Mouse (Mus musculus) embryonic facial prominence, embryonic 10.5 days (tissue): ENCODE data around the gene 4930579F01Rik. TPM values are rescaled to one million over a fixed set of nuclear protein-coding genes. Genes with fewer than 3 reads are reported as not detected.
A peak's percentile ranks its signal among the peaks of the same experiment; 100 is the strongest.

Experiments used
- DNase-seq: peaks from one replicate; pipeline ENCODE4 v3.0.0-alpha.2; 2017; ENCODE audit warnings: low spot score
- H3K27ac ChIP-seq: fragments of 300-500 bp; sonication (generic); replicated peaks from 2 replicates; pipeline ENCODE4 v1.5.1; 2016; ENCODE audit warnings: mild to moderate bottlenecking
- H3K27me3 ChIP-seq: fragments of 300-500 bp; sonication (generic); replicated peaks from 2 replicates; pipeline ENCODE4 v1.6.1; 2016; ENCODE audit warnings: low read depth, mild to moderate bottlenecking; ENCODE audit not compliant: poor library complexity, severe bottlenecking
- H3K36me3 ChIP-seq: fragments of 300-500 bp; sonication (generic); replicated peaks from 2 replicates; pipeline ENCODE4 v1.6.1; 2016; ENCODE audit warnings: mild to moderate bottlenecking, moderate library complexity
- H3K4me1 ChIP-seq: fragments of 300-500 bp; sonication (generic); 2 replicates; pipeline ENCODE4 v1.6.1; 2016
- H3K4me3 ChIP-seq: fragments of 300-500 bp; sonication (generic); 2 replicates; pipeline ENCODE4 v1.5.1; 2016; ENCODE audit warnings: mild to moderate bottlenecking, moderate library complexity
- H3K9me3 ChIP-seq: fragments of 300-500 bp; sonication (generic); 2 replicates; pipeline ENCODE4 v1.6.1; 2016; ENCODE audit warnings: mild to moderate bottlenecking
- WGBS: fragments of 180-500 bp; shearing (Covaris S2); methylation state at CpG from one replicate; pipeline ENCODE4 v1.1.7; 2016; 5-methylcytosine and 5-hydroxymethylcytosine counted together
- polyA plus RNA-seq: library from polyadenylated mRNA; unstranded; fragments of >200 nt; fragmentation: Nextera tagmentation; extraction: Ambion mirVana; gene quantifications from 2 replicates; pipeline ENCODE4 v1.2.1, GENCODE M21; 2016

Gene 4930579F01Rik
- polyA plus RNA-seq, 1 experiment from 2014 or later: not detected

DNA sequence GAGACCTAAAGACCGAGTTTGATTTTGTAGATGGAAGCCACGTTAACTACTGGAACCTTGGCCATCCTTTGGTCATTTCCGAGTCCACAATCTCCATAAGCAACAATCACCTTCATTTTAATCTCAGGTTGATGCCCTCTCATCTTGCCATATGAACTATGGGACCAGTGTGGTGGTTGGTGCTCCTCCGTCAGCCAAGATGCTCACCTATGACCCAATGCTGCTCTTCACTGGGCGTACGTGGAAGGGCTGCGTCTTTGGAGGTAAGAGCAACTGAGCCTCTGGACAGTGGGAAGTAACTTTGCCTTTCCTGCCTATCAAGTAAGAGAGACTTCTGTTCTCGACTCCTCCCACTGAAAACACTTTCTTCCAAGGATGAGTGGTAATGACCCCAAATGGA lies 34.2 kb upstream of the 4930579F01Rik start:
- 94% methylated on average over 8 of the region's 8 CpGs for WGBS
- peaks cover 18% of the 10 kb centered on the region for H3K4me1 ChIP-seq
- no peaks in the 10 kb centered on the region for H3K9me3 ChIP-seq
- H3K27ac ChIP-seq: no peak overlapping the region
- no peak overlapping the region for H3K4me3 ChIP-seq
- no peak for DNase-seq
- no peaks in the 10 kb centered on the region for H3K27me3 ChIP-seq
- H3K36me3 ChIP-seq: no peaks in the 10 kb centered on the region

- no peaks in the 10 kb centered on the region for H3K36me3 ChIP-seq
- WGBS: 86% methylated on average over 2 of the region's 2 CpGs
Observed at GRCm38 (mm10) chr3:138227082-138227481, 33.5 kb upstream of the 4930579F01Rik start.

DNA sequence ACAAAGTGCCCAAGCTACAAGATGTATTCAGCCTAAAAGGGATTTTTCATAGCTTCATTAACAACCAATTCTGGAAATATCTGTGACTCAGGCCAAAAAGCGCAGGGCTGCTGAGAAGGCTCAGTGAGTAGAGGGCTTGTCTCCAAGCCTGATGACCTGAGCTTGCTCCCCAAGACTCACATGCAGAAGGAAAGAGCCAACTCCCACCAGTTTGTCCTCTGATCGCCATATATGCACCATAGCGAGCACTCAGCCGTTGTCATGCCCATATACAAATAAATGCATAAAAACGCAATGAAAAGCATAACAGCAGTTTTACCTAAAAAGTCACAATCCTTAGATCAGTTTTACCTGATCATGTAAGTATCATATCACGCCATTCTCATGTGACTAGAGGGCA lies 32.9 kb upstream of the 4930579F01Rik start:
- WGBS: 95% methylated on average over 6 of the region's 6 CpGs
- Histone ChIP-seq H3K9me3 (no peaks in the 10 kb centered on the region), H3K27me3 (no peaks in the 10 kb centered on the region), H3K4me1 (peaks cover 18% of the 10 kb centered on the region), H3K27ac (no peak overlapping the region), H3K4me3 (no peak overlapping the region), H3K36me3 (no peaks in the 10 kb centered on the region)
- no peak for DNase-seq

More at GRCm38 (mm10) chr3:138227082-138227481, 33.5 kb upstream of the 4930579F01Rik start:
- Histone ChIP-seq H3K27me3 (no peaks in the 10 kb centered on the region), H3K4me1 (peaks cover 18% of the 10 kb centered on the region), H3K4me3 (no peak overlapping the region), H3K9me3 (no peaks in the 10 kb centered on the region), H3K27ac (no peak overlapping the region)
- no peak for DNase-seq

GRCm38 (mm10) chr3:138225853-138226252 lies 32.2 kb upstream of the 4930579F01Rik start:
- Histone ChIP-seq H3K36me3 (no peaks in the 10 kb centered on the region), H3K4me1 (peaks cover 18% of the 10 kb centered on the region), H3K27ac (no peak overlapping the region; the same call in 1 of the 2 replicates), H3K27me3 (no peaks in the 10 kb centered on the region), H3K4me3 (no peak overlapping the region), H3K9me3 (no peaks in the 10 kb centered on the region)
- 60% methylated on average over 7 of the region's 7 CpGs for WGBS
- DNase-seq: no peak

GRCm38 (mm10) chr3:138225331-138225730 lies 31.7 kb upstream of the 4930579F01Rik start:
- no peaks in the 10 kb centered on the region for H3K36me3 ChIP-seq
- WGBS: 65% methylated on average over 7 of the region's 7 CpGs
- no peak for DNase-seq
- no peaks in the 10 kb centered on the region for H3K27me3 ChIP-seq
- H3K4me1 ChIP-seq: peaks cover 18% of the 10 kb centered on the region
- no peak overlapping the region for H3K4me3 ChIP-seq
- H3K27ac ChIP-seq: no peak overlapping the region
- no peaks in the 10 kb centered on the region for H3K9me3 ChIP-seq

DNA sequence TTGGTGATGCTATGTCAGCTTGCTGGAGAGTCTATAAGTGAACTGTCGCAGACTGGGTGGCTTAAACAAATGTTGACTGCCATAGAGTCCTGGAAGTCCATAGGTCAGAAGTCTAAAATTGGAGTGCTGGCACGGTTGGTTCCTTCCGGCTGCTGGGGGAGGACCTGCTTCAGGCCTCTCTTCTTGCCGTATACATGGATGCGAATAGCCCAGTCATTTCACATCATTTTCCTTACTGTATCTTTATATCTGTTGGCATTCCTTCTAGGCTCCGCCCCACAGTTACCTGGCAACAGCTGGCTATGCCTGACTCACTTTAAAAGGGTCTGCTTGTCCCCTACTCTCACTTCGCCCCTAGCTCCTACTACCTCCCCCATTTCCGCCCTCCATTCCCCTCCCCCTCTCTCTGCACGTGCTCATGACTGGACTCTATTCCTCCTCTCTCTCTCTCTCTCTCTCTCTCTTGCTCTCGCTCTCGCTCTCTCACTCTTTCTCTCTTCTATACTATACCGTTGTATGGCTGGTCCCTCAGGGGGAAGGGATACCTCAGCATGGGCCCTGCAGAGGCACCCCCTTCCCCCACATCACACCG lies 30.8 kb upstream of the 4930579F01Rik start:
- Histone ChIP-seq H3K4me1 (peaks cover 18% of the 10 kb centered on the region), H3K27ac (no peak overlapping the region), H3K4me3 (no peak overlapping the region), H3K36me3 (no peaks in the 10 kb centered on the region), H3K27me3 (no peaks in the 10 kb centered on the region), H3K9me3 (no peaks in the 10 kb centered on the region)
- 86% methylated on average over 13 of the region's 13 CpGs for WGBS
- no peak for DNase-seq

- H3K27me3 ChIP-seq: no peaks in the 10 kb centered on the region
- no peaks in the 10 kb centered on the region for H3K9me3 ChIP-seq
- H3K4me3 ChIP-seq: no peak overlapping the region
- no peak overlapping the region for H3K27ac ChIP-seq
- peak; percentile 52 for DNase-seq
- H3K4me1 ChIP-seq: peaks cover 18% of the 10 kb centered on the region
- WGBS: 54% methylated on average over 5 of the region's 5 CpGs
- H3K36me3 ChIP-seq: no peaks in the 10 kb centered on the region
Observed at GRCm38 (mm10) chr3:138222952-138223351, 29.3 kb upstream of the 4930579F01Rik start.

- Histone ChIP-seq H3K27me3 (no peaks in the 10 kb centered on the region), H3K27ac (no peak overlapping the region), H3K4me3 (no peak overlapping the region), H3K36me3 (no peaks in the 10 kb centered on the region), H3K4me1 (peaks cover 18% of the 10 kb centered on the region), H3K9me3 (no peaks in the 10 kb centered on the region)
- DNase-seq: no peak
- WGBS: 60% methylated on average over 4 of the region's 4 CpGs
Observed at GRCm38 (mm10) chr3:138222511-138222910, 28.9 kb upstream of the 4930579F01Rik start.

GRCm38 (mm10) chr3:138221116-138221515 lies 27.5 kb upstream of the 4930579F01Rik start:
- no peak for DNase-seq
- no peaks in the 10 kb centered on the region for H3K27me3 ChIP-seq
- peaks cover 17% of the 10 kb centered on the region for H3K4me1 ChIP-seq
- H3K9me3 ChIP-seq: no peaks in the 10 kb centered on the region
- WGBS: 93% methylated on average over 11 of the region's 11 CpGs
- H3K36me3 ChIP-seq: no peaks in the 10 kb centered on the region
- no peak overlapping the region for H3K4me3 ChIP-seq
- no peak overlapping the region for H3K27ac ChIP-seq

- no peak within 1 kb of the TSS for H3K27ac ChIP-seq
- no peak for DNase-seq
- no peak within 1 kb of the TSS for H3K4me3 ChIP-seq
- peaks cover 7% of the 10 kb centered on the region for H3K4me1 ChIP-seq
- H3K27me3 ChIP-seq: no peaks in the 10 kb centered on the region
- H3K9me3 ChIP-seq: no peaks in the 10 kb centered on the region
- no peaks in the 10 kb centered on the region for H3K36me3 ChIP-seq
- 75% methylated on average over 10 of the region's 10 CpGs for WGBS
Observed at GRCm38 (mm10) chr3:138217631-138218264, 24.1 kb upstream of the 4930579F01Rik start, which contains the start of gene Adh7. Gene Adh7 (plus strand): TSS chr3:138217760.

GRCm38 (mm10) chr3:138216091-138216490 lies 22.5 kb upstream of the 4930579F01Rik start:
- Histone ChIP-seq H3K4me3 (no peak overlapping the region), H3K4me1 (peaks cover 7% of the 10 kb centered on the region), H3K27ac (no peak overlapping the region), H3K27me3 (no peaks in the 10 kb centered on the region), H3K9me3 (no peaks in the 10 kb centered on the region), H3K36me3 (no peaks in the 10 kb centered on the region)
- no peak for DNase-seq
- 87% methylated on average over 8 of the region's 8 CpGs for WGBS

DNA sequence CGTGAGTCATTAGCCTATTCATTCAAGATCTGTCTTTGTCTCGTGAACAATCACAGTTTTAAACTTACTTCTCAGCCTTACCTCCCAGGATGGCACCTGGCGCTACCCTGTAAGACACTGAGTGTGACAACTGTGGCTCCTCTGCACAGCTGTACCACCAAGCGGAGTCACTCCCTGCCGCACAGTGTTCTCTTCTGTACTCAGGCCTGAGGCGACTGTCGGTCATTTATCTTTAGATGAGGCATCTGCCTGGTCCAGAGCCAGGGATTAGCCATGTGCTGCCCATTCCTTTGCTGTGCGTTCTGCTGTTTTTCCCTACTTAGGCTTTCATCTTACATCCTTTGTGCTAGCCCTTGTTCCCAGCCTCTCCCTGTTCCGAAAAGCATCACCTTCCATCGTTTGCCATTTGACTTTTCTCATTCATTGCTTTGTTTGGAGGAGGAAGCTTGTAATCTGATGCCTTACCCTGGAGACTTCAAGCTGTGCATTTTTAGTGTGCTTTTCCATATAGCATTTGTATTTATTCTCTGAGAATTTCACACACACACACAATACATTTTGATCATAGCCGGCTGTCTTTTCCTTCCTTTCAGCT lies 21.9 kb upstream of the 4930579F01Rik start:
- H3K27me3 ChIP-seq: no peaks in the 10 kb centered on the region
- H3K4me1 ChIP-seq: peaks cover 7% of the 10 kb centered on the region
- H3K4me3 ChIP-seq: no peak overlapping the region
- no peaks in the 10 kb centered on the region for H3K36me3 ChIP-seq
- peak overlapping the region; percentile 16; the same call in 1 of the 2 replicates for H3K27ac ChIP-seq
- WGBS: 50% methylated on average over 11 of the region's 11 CpGs
- H3K9me3 ChIP-seq: no peaks in the 10 kb centered on the region
- peak; percentile 21 for DNase-seq

DNA sequence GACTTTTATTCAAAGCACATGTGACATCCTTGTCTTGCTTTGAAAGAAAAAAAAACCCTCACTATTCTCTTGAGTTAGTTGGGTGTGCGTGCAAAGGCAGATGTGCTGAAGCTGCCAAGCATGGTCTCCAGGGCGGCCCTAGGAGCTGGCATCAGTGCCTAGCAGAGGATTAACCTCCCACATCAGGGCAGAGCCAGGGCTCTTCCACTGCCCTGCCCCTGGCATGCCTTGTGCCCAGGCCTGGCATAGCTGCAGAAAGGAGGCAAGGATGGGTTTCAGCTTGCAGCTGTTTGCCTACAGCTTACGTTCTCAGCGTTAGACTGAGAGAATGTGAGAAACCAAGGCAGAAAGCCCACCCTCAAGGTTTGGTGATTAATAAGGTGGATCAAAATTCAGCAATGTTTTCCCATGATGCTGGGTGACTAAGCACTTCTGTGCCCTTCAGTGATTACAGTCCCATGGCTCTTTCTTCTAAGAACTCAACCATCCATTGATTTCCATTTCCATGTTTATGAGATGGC lies 18.9 kb upstream of the 4930579F01Rik start:
- Histone ChIP-seq H3K36me3 (no peaks in the 10 kb centered on the region), H3K9me3 (no peaks in the 10 kb centered on the region), H3K27ac (no peak overlapping the region), H3K4me1 (peaks cover 7% of the 10 kb centered on the region), H3K4me3 (no peak overlapping the region), H3K27me3 (no peaks in the 10 kb centered on the region)
- WGBS: 93% methylated on average over 4 of the region's 4 CpGs
- no peak for DNase-seq
